Mouse (Mus musculus) spleen, adult 12 weeks (tissue): ENCODE results near the gene Nelfa.
"Not testable (repeated sequence)": the region's sequence is repeated elsewhere in the genome, so short reads cannot be mapped to it uniquely, and the experiment has no call there.

Experiments
- DNase-seq: peaks from one replicate; pipeline ENCODE4 v3.0.0; 2022; ENCODE audit warnings: low spot score

Gene Nelfa

GRCm38 (mm10) chr5:33936120-33936707, at the start of gene Nelfa:
Gene Nelfa (minus strand): TSS chr5:33936413.
- peak; percentile 94 for DNase-seq

GRCm38 (mm10) chr5:33983309-33984121, 47.3 kb upstream of the Nelfa start, which contains the start of gene Gm1673:
Gene Gm1673 (plus strand): TSS chr5:33983433.
- DNase-seq = no peak

- no peak for DNase-seq
Observed at GRCm38 (mm10) chr5:33982731-33983259, 46.6 kb upstream of the Nelfa start.

- DNase-seq = no peak
Observed at GRCm38 (mm10) chr5:33976267-33976666, 40.1 kb upstream of the Nelfa start.

GRCm38 (mm10) chr5:33974736-33975135, 38.5 kb upstream of the Nelfa start:
- no peak for DNase-seq

- no peak for DNase-seq
Observed at GRCm38 (mm10) chr5:33959382-33959781, 23.2 kb upstream of the Nelfa start.

GRCm38 (mm10) chr5:33955868-33956267, 19.7 kb upstream of the Nelfa start:
- no peak for DNase-seq

- DNase-seq = peak; percentile 45
Observed at GRCm38 (mm10) chr5:33954354-33954753, 18.1 kb upstream of the Nelfa start.

GRCm38 (mm10) chr5:33953471-33954185, 17.4 kb upstream of the Nelfa start:
- no peak for DNase-seq

GRCm38 (mm10) chr5:33948314-33948713, 12.1 kb upstream of the Nelfa start:
- no peak for DNase-seq

GRCm38 (mm10) chr5:33947035-33947434, 10.8 kb upstream of the Nelfa start:
- DNase-seq = not testable (repeated sequence)

- peak; percentile 26 for DNase-seq
Observed at GRCm38 (mm10) chr5:33938448-33938847, 2.2 kb upstream of the Nelfa start.

GRCm38 (mm10) chr5:33937230-33937629, 1.0 kb upstream of the Nelfa start:
- DNase-seq = no peak

- DNase-seq = no peak
Observed at GRCm38 (mm10) chr5:33935700-33936111, 507 bp downstream of the Nelfa start.

- no peak for DNase-seq
Observed at GRCm38 (mm10) chr5:33934877-33935276, 1.3 kb downstream of the Nelfa start.

- DNase-seq = no peak
Observed at GRCm38 (mm10) chr5:33934081-33934480, 2.1 kb downstream of the Nelfa start.

- DNase-seq = no peak
Observed at GRCm38 (mm10) chr5:33932413-33932812, 3.8 kb downstream of the Nelfa start.

GRCm38 (mm10) chr5:33926170-33926569, 10.0 kb downstream of the Nelfa start:
- no peak for DNase-seq

GRCm38 (mm10) chr5:33922566-33922965, 13.6 kb downstream of the Nelfa start:
- DNase-seq = no peak

- DNase-seq = no peak
Observed at GRCm38 (mm10) chr5:33921486-33922235, 14.6 kb downstream of the Nelfa start.

- DNase-seq = no peak
Observed at GRCm38 (mm10) chr5:33920924-33921323, 15.3 kb downstream of the Nelfa start.

- no peak for DNase-seq
Observed at GRCm38 (mm10) chr5:33920037-33920436, 16.2 kb downstream of the Nelfa start.
